Mouse (Mus musculus): Measurements from ENCODE around the gene Them4.
"Not testable (repeated sequence)": the region's sequence is repeated elsewhere in the genome, so short reads cannot be mapped to it uniquely, and the experiment has no call there.

Them4 gene

GRCm38 (mm10) chr3:94309633-94310363 is at the start of gene Them4:
Gene Them4 (plus strand): TSS chr3:94310089.
- peak; percentile 91 to 92 for DNase-seq (ENCODE audit: low spot score in 2 of 2)

GRCm38 (mm10) chr3:94260598-94260997 is 49.3 kb upstream of the Them4 start:
- peak; percentile 4 to 19 for DNase-seq (ENCODE audit: low spot score in 2 of 2)

- DNase-seq (ENCODE audit: low spot score in 2 of 2) = not testable (repeated sequence)
Observed at GRCm38 (mm10) chr3:94263736-94264135, 46.2 kb upstream of the Them4 start, which contains the start of gene Gm4778. Gene Gm4778 (plus strand): TSS chr3:94264036.

GRCm38 (mm10) chr3:94275991-94276390 is 33.9 kb upstream of the Them4 start:
- no peak for DNase-seq (ENCODE audit: low spot score in 2 of 2)

GRCm38 (mm10) chr3:94305457-94305856 is 4.4 kb upstream of the Them4 start:
- DNase-seq (ENCODE audit: low spot score in 2 of 2) = no peak

GRCm38 (mm10) chr3:94306975-94307374 is 2.9 kb upstream of the Them4 start:
- no peak for DNase-seq (ENCODE audit: low spot score in 2 of 2)

- peak in 1 of 2 experiments; percentile 17 for DNase-seq (ENCODE audit: low spot score in 2 of 2)
Observed at GRCm38 (mm10) chr3:94310491-94310890, 602 bp downstream of the Them4 start.

GRCm38 (mm10) chr3:94310911-94311310 is 1.0 kb downstream of the Them4 start:
- no peak for DNase-seq (ENCODE audit: low spot score in 2 of 2)

GRCm38 (mm10) chr3:94311376-94311775 is 1.5 kb downstream of the Them4 start:
- no peak for DNase-seq (ENCODE audit: low spot score in 2 of 2)

- DNase-seq (ENCODE audit: low spot score in 2 of 2) = peak in 1 of 2 experiments; percentile 22
Observed at GRCm38 (mm10) chr3:94328681-94329080, 18.8 kb downstream of the Them4 start.

- DNase-seq (ENCODE audit: low spot score in 2 of 2) = no peak
Observed at GRCm38 (mm10) chr3:94334442-94334841, 24.6 kb downstream of the Them4 start.

- DNase-seq (ENCODE audit: low spot score in 2 of 2) = no peak
Observed at GRCm38 (mm10) chr3:94338522-94338921, 28.6 kb downstream of the Them4 start.

- DNase-seq (ENCODE audit: low spot score in 2 of 2) = no peak
Observed at GRCm38 (mm10) chr3:94341959-94342422, 32.1 kb downstream of the Them4 start, which contains the start of gene Them5. Gene Them5 (plus strand): TSS chr3:94342099.

- no peak for DNase-seq (ENCODE audit: low spot score in 2 of 2)
Observed at GRCm38 (mm10) chr3:94342552-94342951, 32.7 kb downstream of the Them4 start.

- DNase-seq (ENCODE audit: low spot score in 2 of 2) = no peak
Observed at GRCm38 (mm10) chr3:94344182-94344581, 34.3 kb downstream of the Them4 start.

GRCm38 (mm10) chr3:94344897-94345296 is 35.0 kb downstream of the Them4 start:
- no peak for DNase-seq (ENCODE audit: low spot score in 2 of 2)

- DNase-seq (ENCODE audit: low spot score in 2 of 2) = no peak
Observed at GRCm38 (mm10) chr3:94348146-94348545, 38.3 kb downstream of the Them4 start.

GRCm38 (mm10) chr3:94360812-94361211 is 50.9 kb downstream of the Them4 start:
- DNase-seq (ENCODE audit: low spot score in 2 of 2) = peak; percentile 40 to 44

GRCm38 (mm10) chr3:94362138-94362537 is 52.2 kb downstream of the Them4 start, which contains the start of gene C2cd4d:
Gene C2cd4d (plus strand): TSS chr3:94362438.
- no peak for DNase-seq (ENCODE audit: low spot score in 2 of 2)

- peak; percentile 21 to 35 for DNase-seq (ENCODE audit: low spot score in 2 of 2)
Observed at GRCm38 (mm10) chr3:94363291-94364153, 53.6 kb downstream of the Them4 start.

GRCm38 (mm10) chr3:94364154-94364526 is 54.3 kb downstream of the Them4 start:
- DNase-seq (ENCODE audit: low spot score in 2 of 2) = no peak

GRCm38 (mm10) chr3:94366761-94367160 is 56.9 kb downstream of the Them4 start:
- peak; percentile 84 to 92 for DNase-seq (ENCODE audit: low spot score in 2 of 2)

Data from right cerebral cortex, adult 2 months (tissue).